Mouse (Mus musculus): ENCODE measurements around the gene Sv2c.

GRCm38 (mm10) chr13:95942587-95942986, 189.8 kb downstream of the Sv2c start:
- TF ChIP-seq POLR2A (IDR thresholded peaks at IDR 0.05; ENCODE audit: low read depth, low read length) (no peak), CTCF (conservative IDR thresholded peaks at IDR 0.05; ENCODE audit: insufficient read depth, insufficient read length, low read depth, low read length) (no peak)

Data from kidney, adult 2 months (tissue).